In genomic region chr5:99340311-99340989, GRCm38 (mm10) we compare ENCODE assay signal across 11 mouse cellular contexts.
DNase-seq lines count a peak whose midpoint lies in the region; ATAC-seq and TF ChIP-seq lines count a peak whose summit lies in the region.
"Had no signal": no experiment of that assay in that cellular context is flagged by ENCODE, and none has a peak within 500 bp of the region (broad histone marks: within the 10 kb centered on the region; RNA-seq: fewer than 3 reads in every experiment).

No protein-coding gene starts in this region.

- no peaks in the 10 kb centered on the region; the same call in 1 of the 2 replicates for H3K4me1 ChIP-seq in neural tube, embryonic 15.5 days
- H3K4me1 ChIP-seq in stomach, embryonic 14.5 days (ENCODE audit: control insufficient read depth, insufficient read depth, low read length), result 0 out of 2 replicates have a peak, but pooled peaks cover 3% of the 10 kb centered on the region
- H3K4me1 ChIP-seq in midbrain, postnatal 0 days (ENCODE audit: insufficient read depth, low read length), result no peaks in the 10 kb centered on the region
- no peaks in the 10 kb centered on the region for H3K4me1 ChIP-seq in midbrain, embryonic 16.5 days (ENCODE audit: control insufficient read depth, insufficient read depth, low read length)
- H3K4me1 ChIP-seq: neural tube, embryonic 13.5 days had no signal

- no peaks in the 10 kb centered on the region for H3K9me3 ChIP-seq in neural tube, embryonic 15.5 days (replicated peaks)
- no peaks in the 10 kb centered on the region for H3K9me3 ChIP-seq in stomach, embryonic 14.5 days (ENCODE audit: control insufficient read depth, low read depth, low read length)
- H3K9me3 ChIP-seq in midbrain, postnatal 0 days (ENCODE audit: low read length), result no peaks in the 10 kb centered on the region
- H3K9me3 ChIP-seq in midbrain, embryonic 16.5 days (replicated peaks; ENCODE audit: control insufficient read depth, low read length, poor library complexity, severe bottlenecking), result no peaks in the 10 kb centered on the region
- H3K9me3 ChIP-seq: hindbrain, embryonic 13.5 days; limb, embryonic 13.5 days; neural tube, embryonic 13.5 days had no signal

- H3K9ac ChIP-seq in neural tube, embryonic 15.5 days (replicated peaks), result no peak overlapping the region
- H3K9ac ChIP-seq in stomach, embryonic 14.5 days (replicated peaks; ENCODE audit: low read depth, low read length), result no peak overlapping the region
- H3K9ac ChIP-seq in midbrain, postnatal 0 days (replicated peaks; ENCODE audit: low read length, poor library complexity, severe bottlenecking), result no peak overlapping the region
- H3K9ac ChIP-seq in midbrain, embryonic 16.5 days (ENCODE audit: low read depth, low read length), result no peak overlapping the region
- H3K9ac ChIP-seq: hindbrain, embryonic 13.5 days; neural tube, embryonic 13.5 days had no signal

- H3K4me3 ChIP-seq in neural tube, embryonic 15.5 days (replicated peaks), result no peak overlapping the region
- H3K4me3 ChIP-seq in stomach, embryonic 14.5 days (ENCODE audit: low read depth, low read length), result no peak overlapping the region
- no peak overlapping the region for H3K4me3 ChIP-seq in midbrain, postnatal 0 days (ENCODE audit: low read depth, low read length)
- H3K4me3 ChIP-seq in midbrain, embryonic 16.5 days (ENCODE audit: low read depth, low read length), result no peak overlapping the region
- H3K4me3 ChIP-seq: hindbrain, embryonic 13.5 days; limb, embryonic 13.5 days; neural tube, embryonic 13.5 days had no signal

- peak; percentile 94 for DNase-seq in heart, adult 11 months
- DNase-seq in heart, adult 8-10 months (ENCODE audit: low spot score), result no peak
- no peak for DNase-seq in neural tube, embryonic 10.5 days (ENCODE audit: extremely low spot score, low spot score)
- peak; percentile 22 for DNase-seq in heart, postnatal 4 days
- DNase-seq in midbrain, postnatal 0 days (ENCODE audit: low spot score), result no peak

- H3K27ac ChIP-seq in neural tube, embryonic 15.5 days (replicated peaks), result 0 out of 2 replicates have a peak overlapping the region, but pooled peaks have one; percentile 13
- H3K27ac ChIP-seq in stomach, embryonic 14.5 days (ENCODE audit: low read length), result no peak overlapping the region
- H3K27ac ChIP-seq in midbrain, postnatal 0 days (ENCODE audit: low read depth, low read length), result no peak overlapping the region
- no peak overlapping the region for H3K27ac ChIP-seq in midbrain, embryonic 16.5 days (ENCODE audit: low read length)
- H3K27ac ChIP-seq: hindbrain, embryonic 13.5 days; limb, embryonic 13.5 days had no signal

- no peak for TF ChIP-seq CTCF in midbrain, postnatal 0 days (IDR thresholded peaks at IDR 0.05)

- no peaks in the 10 kb centered on the region for H3K36me3 ChIP-seq in neural tube, embryonic 15.5 days
- H3K36me3 ChIP-seq in stomach, embryonic 14.5 days (ENCODE audit: control insufficient read depth, insufficient read depth, low read length), result no peaks in the 10 kb centered on the region
- no peaks in the 10 kb centered on the region for H3K36me3 ChIP-seq in midbrain, postnatal 0 days (ENCODE audit: insufficient read depth, low read length)
- no peaks in the 10 kb centered on the region for H3K36me3 ChIP-seq in midbrain, embryonic 16.5 days (ENCODE audit: control insufficient read depth, insufficient read depth, low read length)
- H3K36me3 ChIP-seq: hindbrain, embryonic 13.5 days; limb, embryonic 13.5 days; neural tube, embryonic 13.5 days had no signal

- H3K27me3 ChIP-seq in neural tube, embryonic 15.5 days (replicated peaks), result no peaks in the 10 kb centered on the region
- no peaks in the 10 kb centered on the region for H3K27me3 ChIP-seq in stomach, embryonic 14.5 days (ENCODE audit: control insufficient read depth, insufficient read depth, low read length)
- H3K27me3 ChIP-seq in midbrain, postnatal 0 days (ENCODE audit: insufficient read depth, low read length), result no peaks in the 10 kb centered on the region
- no peaks in the 10 kb centered on the region for H3K27me3 ChIP-seq in midbrain, embryonic 16.5 days (ENCODE audit: control insufficient read depth, insufficient read depth, low read depth, low read length)
- H3K27me3 ChIP-seq: hindbrain, embryonic 13.5 days; limb, embryonic 13.5 days; neural tube, embryonic 13.5 days had no signal

- no peak for ATAC-seq in neural tube, embryonic 15.5 days (ENCODE audit: low FRiP score)
- no peak for ATAC-seq in stomach, embryonic 14.5 days (ENCODE audit: insufficient number of reproducible peaks, insufficient read depth, low FRiP score, low read depth)
- no peak for ATAC-seq in midbrain, postnatal 0 days (ENCODE audit: low FRiP score)
- ATAC-seq in midbrain, embryonic 16.5 days, result no peak

- 77% methylated on average over 8 of the region's 8 CpGs for WGBS in neural tube, embryonic 15.5 days
- 58% methylated on average over 8 of the region's 8 CpGs for WGBS in stomach, embryonic 14.5 days
- 76% methylated on average over 8 of the region's 8 CpGs for WGBS in midbrain, postnatal 0 days
- WGBS in midbrain, embryonic 16.5 days, result 72% methylated on average over 8 of the region's 8 CpGs

- peak overlapping the region; percentile 22; the same call in 1 of the 2 replicates for H3K4me2 ChIP-seq in neural tube, embryonic 15.5 days
- peak overlapping the region; percentile 26; the same call in 1 of the 2 replicates for H3K4me2 ChIP-seq in stomach, embryonic 14.5 days (replicated peaks; ENCODE audit: low read depth, low read length)
- H3K4me2 ChIP-seq in midbrain, postnatal 0 days (ENCODE audit: low read depth, low read length, poor library complexity, severe bottlenecking), result no peak overlapping the region
- no peak overlapping the region for H3K4me2 ChIP-seq in midbrain, embryonic 16.5 days (ENCODE audit: low read length)
- H3K4me2 ChIP-seq: hindbrain, embryonic 13.5 days had no signal

Comparison
In these comparisons a context has a peak if more than half of its experiments do, and no peak if none do; other contexts are left out.
1. DNase-seq: peak in heart, adult 11 months (single experiment) and heart, postnatal 4 days (single experiment); none in heart, adult 8-10 months (single experiment), neural tube, embryonic 10.5 days (single experiment) and midbrain, postnatal 0 days (single experiment).
2. H3K4me2 ChIP-seq: peak in neural tube, embryonic 15.5 days (single experiment) and stomach, embryonic 14.5 days (single experiment); none in midbrain, postnatal 0 days (single experiment) and midbrain, embryonic 16.5 days (single experiment).